Mouse (Mus musculus) heart, adult 18-20 months (tissue): ENCODE results near the gene Ccdc14. TPM values are rescaled to one million over a fixed set of nuclear protein-coding genes. Genes with fewer than 3 reads are reported as not detected.
A peak's percentile ranks its signal among the peaks of the same experiment; 100 is the strongest.
"Not testable (repeated sequence)": the region's sequence is repeated elsewhere in the genome, so short reads cannot be mapped to it uniquely, and the experiment has no call there.

Source experiments
- DNase-seq, 2 experiments: peaks; one replicate each; pipeline ENCODE4 v3.0.0; 2021 to 2022; ENCODE audit warnings: mixed read lengths in 1 of 2
- long read RNA-seq, 2 experiments: library from polyadenylated mRNA; stranded (forward); transcript quantifications; one replicate each; pipeline ENCODE4 v2.0.0; 2021
- total RNA-seq, 2 experiments: library from RNA; stranded (reverse); gene quantifications; 2 replicates each; pipeline ENCODE4 v1.2.3; 2021

Gene Ccdc14
- total RNA-seq: 1 to 10 TPM; 2.3 to 2.6 TPM
- long read RNA-seq, experiment 1, full-length matches to known transcripts: 2 of 2 reads
- long read RNA-seq, experiment 1, partial matches to known transcripts: 0 of 2 reads
- long read RNA-seq, experiment 1, other reads (novel, unspliced or antisense): 0 of 2 reads
- long read RNA-seq, experiment 2, full-length matches to known transcripts: 1 of 1 reads
- long read RNA-seq, experiment 2, partial matches to known transcripts: 0 of 1 reads
- long read RNA-seq, experiment 2, other reads (novel, unspliced or antisense): 0 of 1 reads

- peak; percentile 91 to 92 for DNase-seq
Observed at GRCm38 (mm10) chr16:34690334-34691144, at the start of gene Ccdc14. Ccdc14 (plus strand) TSS chr16:34690616.

- DNase-seq: peak in 1 of 2 experiments; percentile 2
Observed at GRCm38 (mm10) chr16:34643511-34644259, 46.7 kb upstream of the Ccdc14 start.

- no peak for DNase-seq
Observed at GRCm38 (mm10) chr16:34649621-34650020, 40.8 kb upstream of the Ccdc14 start, which contains the start of gene Ropn1. Ropn1 (plus strand) TSS chr16:34649921.

GRCm38 (mm10) chr16:34653023-34653422 lies 37.4 kb upstream of the Ccdc14 start:
- DNase-seq: no peak

- not testable (repeated sequence) for DNase-seq
Observed at GRCm38 (mm10) chr16:34657566-34657965, 32.9 kb upstream of the Ccdc14 start.

GRCm38 (mm10) chr16:34657983-34658382 lies 32.4 kb upstream of the Ccdc14 start:
- no peak for DNase-seq

- no peak for DNase-seq
Observed at GRCm38 (mm10) chr16:34658388-34658787, 32.0 kb upstream of the Ccdc14 start.

GRCm38 (mm10) chr16:34664553-34664952 lies 25.9 kb upstream of the Ccdc14 start:
- DNase-seq: no peak

- DNase-seq: peak; percentile 66 to 81
Observed at GRCm38 (mm10) chr16:34667031-34667726, 23.2 kb upstream of the Ccdc14 start.

- DNase-seq: no peak
Observed at GRCm38 (mm10) chr16:34668341-34668740, 22.1 kb upstream of the Ccdc14 start.

GRCm38 (mm10) chr16:34671966-34672365 lies 18.4 kb upstream of the Ccdc14 start:
- no peak for DNase-seq

- DNase-seq: no peak
Observed at GRCm38 (mm10) chr16:34672822-34673221, 17.6 kb upstream of the Ccdc14 start.

GRCm38 (mm10) chr16:34674365-34674764 lies 16.1 kb upstream of the Ccdc14 start:
- DNase-seq: no peak

- no peak for DNase-seq
Observed at GRCm38 (mm10) chr16:34681823-34682222, 8.6 kb upstream of the Ccdc14 start.

GRCm38 (mm10) chr16:34689879-34690278 lies 537 bp upstream of the Ccdc14 start:
- DNase-seq: no peak

- no peak for DNase-seq
Observed at GRCm38 (mm10) chr16:34691156-34691555, 740 bp downstream of the Ccdc14 start.

GRCm38 (mm10) chr16:34694477-34694876 lies 4.1 kb downstream of the Ccdc14 start:
- DNase-seq: no peak

- DNase-seq: not testable (repeated sequence)
Observed at GRCm38 (mm10) chr16:34698721-34699120, 8.3 kb downstream of the Ccdc14 start.

GRCm38 (mm10) chr16:34700165-34700827 lies 9.9 kb downstream of the Ccdc14 start:
- peak; percentile 74 to 88 for DNase-seq

GRCm38 (mm10) chr16:34700828-34701216 lies 10.4 kb downstream of the Ccdc14 start:
- DNase-seq: no peak

GRCm38 (mm10) chr16:34706019-34706418 lies 15.6 kb downstream of the Ccdc14 start:
- DNase-seq: no peak
